Mouse (Mus musculus): Measurements from ENCODE around the gene H3f3a.

Gene H3f3a

GRCm38 (mm10) chr1:180780291-180780690 is 33.5 kb downstream of the H3f3a start:
- DNase-seq = no peak

GRCm38 (mm10) chr1:180778941-180779340 is 34.8 kb downstream of the H3f3a start:
- no peak for DNase-seq

DNA sequence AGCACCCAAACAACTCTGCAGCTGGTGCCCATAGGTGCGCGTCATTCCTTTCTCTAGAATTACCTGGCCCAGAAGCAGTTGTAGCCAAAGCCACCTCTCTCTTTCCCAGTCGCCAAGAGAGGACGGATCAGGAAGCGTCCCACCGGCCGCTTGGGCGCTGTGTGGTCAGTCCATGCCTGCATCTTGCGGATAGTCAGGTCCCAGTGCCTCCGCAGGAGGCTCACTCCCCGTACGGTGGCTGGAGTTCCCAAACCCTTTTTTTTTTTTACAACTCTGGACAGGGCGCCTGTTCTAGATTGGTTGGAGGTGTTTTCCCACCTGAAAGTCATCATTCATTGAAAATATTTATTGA is 35.4 kb downstream of the H3f3a start:
- DNase-seq = no peak

DNA sequence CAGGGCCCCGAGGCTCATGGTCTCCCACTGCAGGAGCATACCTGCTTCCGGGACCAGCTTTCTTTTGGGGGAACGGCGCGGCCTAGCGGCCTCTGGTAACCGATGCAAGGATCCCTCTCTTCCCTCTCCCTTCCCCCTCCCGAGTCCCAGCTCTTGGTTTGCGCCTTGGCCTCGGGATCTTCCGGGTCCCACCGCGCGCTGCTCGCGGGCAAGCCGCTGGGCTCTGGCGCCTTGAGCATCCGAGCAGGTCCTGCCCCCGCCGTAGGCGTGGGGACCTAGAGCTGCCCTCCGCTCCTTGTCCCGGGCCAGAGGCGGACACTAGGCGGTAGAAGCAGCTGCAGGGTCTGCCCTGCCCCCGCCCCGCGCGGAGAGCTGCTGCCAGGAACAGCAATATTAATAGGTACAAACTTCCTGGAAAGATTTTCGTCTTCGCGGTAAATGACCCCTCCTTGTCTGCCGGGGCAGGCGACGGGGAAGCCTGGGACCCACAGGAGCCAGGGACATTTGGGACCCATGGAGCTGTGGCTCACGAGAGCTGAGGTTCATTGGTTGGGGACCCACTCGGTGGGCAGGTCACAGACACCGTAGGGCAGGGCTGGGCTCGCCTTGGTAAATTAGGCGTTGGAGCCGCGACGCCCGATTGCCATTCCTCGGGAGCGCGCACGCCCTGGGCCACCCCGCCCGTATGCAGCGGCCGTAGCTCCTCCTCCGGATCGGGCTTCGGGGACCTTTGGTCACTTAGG is 35.9 kb downstream of the H3f3a start:
- DNase-seq = peak; percentile 92

DNA sequence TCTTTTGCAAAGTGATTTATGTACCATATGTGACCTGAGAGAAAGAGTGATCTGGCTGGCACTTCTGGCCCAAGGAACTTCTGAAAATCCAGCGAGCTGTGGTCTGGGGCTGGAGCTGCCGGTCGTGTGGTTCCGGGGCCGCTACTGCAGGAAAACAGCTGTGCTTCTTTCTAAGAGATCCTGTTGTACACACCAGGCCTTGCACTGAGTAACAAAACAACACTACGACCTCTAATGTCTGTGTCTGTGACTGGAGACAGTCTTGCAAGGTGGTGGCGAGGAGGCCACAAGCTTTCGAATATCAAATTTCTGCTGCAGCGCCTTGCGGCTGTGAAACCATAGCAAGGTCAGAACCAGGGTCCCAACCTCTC is 36.5 kb downstream of the H3f3a start:
- no peak for DNase-seq

- no peak for DNase-seq
Measured at GRCm38 (mm10) chr1:180776494-180776893, 37.2 kb downstream of the H3f3a start.

GRCm38 (mm10) chr1:180775849-180776493 is 37.8 kb downstream of the H3f3a start:
- no peak for DNase-seq

DNA sequence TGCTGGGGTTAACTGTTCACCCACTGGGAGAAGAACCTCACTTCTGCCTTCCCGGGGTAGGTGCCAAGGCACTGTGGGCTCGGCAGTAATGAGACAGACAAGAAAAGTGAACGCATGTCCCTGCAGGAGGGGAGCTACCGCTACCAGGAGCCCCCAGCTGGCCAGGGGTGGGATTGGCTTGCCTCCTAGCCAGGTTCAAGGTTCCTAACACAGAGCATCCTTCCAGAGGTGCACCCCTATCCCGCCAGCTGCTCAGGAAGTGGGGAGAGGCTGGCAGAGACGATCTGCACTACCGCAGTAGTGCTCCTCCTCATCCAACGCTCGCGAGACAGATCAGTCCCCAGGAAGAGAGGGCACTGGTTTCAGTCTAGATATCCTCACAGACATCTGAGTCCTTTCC is 38.4 kb downstream of the H3f3a start:
- no peak for DNase-seq

DNA sequence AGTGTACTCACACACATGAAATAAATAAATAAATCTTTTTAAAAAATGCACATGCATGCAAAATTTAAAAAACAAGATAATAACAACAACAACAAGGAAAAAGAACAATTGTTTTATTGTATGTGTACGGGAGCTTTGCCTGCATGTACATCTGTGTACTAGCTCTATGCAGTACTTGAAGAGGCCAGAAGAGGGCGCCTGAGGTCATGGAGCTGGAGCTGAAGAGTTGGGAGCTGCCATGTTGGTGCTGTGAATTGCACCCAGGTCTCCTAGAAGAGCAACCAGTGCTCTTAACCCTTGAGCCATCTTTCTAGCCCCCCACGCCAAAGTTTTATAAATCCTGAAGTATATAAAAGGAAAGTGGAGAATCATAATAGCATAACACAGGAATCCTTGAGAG is 39.1 kb downstream of the H3f3a start:
- peak; percentile 53 for DNase-seq

DNA sequence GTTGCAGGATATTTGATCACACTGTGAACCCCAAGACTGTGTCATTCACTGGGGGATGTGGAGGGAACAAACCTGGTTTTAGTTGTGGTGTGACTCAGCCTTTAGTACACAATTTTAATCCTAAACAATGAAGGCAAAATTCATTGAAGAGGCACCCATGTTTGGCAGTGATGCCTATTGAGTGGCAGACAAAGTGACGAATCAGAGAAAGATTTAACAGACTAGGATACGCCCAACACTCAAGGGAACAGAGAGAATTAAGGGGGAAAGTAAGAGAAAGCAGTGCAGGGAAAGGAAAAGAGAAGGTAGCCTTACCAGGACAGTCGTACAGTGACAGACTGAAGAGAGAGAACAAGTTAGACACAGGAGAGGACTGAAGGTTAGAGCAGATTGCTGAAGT is 41.5 kb downstream of the H3f3a start:
- no peak for DNase-seq

DNA sequence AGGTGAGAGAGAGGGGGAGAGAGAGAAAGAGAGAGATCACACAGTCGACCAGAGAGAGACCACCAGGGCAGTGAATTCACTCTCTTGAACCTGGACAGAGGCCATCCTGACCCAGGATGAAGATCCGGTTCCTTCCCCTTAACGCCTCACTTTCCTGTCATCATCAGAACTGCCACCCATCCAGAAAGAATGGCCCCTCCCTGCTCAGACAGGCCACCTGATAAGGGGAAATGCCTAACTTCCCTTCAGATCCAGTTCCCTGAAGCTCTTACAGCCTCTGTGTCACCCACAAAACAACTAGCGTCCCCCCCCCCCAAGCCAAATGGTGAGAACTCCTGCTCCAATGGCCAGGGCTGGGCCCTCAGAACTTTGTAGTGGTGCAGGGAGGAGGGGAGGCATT is 42.0 kb downstream of the H3f3a start:
- no peak for DNase-seq

DNA sequence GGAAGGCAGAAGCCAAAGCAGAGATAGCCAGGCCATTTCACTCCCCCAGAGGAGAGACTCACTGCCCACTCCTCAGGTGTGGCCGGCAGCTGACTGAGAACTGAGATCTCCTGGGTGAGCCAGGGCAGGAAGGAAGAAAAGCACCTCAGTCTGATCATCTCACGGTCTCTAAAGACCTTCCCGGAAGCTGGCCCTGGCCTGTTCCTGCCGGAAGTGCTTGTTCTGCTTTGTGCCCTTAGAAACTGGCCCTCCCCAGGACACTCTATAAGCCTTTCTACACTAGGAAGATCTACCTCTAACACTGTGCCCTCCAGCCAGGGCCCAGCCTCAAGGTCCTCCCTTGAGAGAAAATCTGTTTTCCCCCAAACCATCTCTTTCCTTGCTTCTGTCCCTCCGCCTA is 42.4 kb downstream of the H3f3a start:
- no peak for DNase-seq

DNA sequence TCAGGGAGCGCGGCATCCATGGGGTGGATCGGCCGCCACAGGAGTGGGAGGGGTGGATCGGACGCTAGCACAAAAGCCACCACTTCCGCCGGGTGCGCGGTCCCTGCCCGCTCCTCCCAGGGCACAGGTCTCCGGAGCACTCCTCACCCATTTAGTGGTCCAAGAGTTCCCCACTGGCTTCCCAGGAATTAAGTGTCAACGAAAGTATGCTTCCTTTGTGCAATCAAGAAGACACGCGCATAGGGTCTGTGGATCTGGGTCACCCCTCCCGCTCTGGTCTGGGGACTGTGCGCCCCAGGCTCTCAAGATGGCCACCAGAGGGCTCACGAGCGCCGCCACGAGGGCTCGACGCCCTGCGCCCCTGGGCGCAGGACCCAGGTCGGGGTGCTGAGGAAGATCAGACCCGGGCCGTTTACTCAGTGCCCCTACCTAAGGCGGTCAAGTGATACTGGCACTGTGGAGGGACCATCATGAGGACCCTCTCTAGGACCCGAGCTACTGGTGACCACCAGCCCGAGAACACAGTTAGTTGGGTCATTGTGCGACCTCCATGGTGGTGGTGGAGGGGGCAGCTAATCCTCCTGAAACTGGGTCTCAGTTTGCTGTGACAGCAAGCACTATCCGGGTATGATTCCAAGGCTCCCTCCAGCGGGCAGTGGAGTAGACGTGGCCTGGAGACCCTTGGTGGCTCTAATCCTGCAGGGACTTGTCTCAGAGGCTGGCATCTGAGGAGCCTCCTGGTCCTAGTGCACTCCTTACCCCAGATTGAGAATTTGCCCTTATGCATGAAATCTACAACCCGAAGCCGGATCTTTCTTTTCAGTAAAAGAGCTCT is 45.2 kb downstream of the H3f3a start:
- DNase-seq = peak; percentile 94

DNA sequence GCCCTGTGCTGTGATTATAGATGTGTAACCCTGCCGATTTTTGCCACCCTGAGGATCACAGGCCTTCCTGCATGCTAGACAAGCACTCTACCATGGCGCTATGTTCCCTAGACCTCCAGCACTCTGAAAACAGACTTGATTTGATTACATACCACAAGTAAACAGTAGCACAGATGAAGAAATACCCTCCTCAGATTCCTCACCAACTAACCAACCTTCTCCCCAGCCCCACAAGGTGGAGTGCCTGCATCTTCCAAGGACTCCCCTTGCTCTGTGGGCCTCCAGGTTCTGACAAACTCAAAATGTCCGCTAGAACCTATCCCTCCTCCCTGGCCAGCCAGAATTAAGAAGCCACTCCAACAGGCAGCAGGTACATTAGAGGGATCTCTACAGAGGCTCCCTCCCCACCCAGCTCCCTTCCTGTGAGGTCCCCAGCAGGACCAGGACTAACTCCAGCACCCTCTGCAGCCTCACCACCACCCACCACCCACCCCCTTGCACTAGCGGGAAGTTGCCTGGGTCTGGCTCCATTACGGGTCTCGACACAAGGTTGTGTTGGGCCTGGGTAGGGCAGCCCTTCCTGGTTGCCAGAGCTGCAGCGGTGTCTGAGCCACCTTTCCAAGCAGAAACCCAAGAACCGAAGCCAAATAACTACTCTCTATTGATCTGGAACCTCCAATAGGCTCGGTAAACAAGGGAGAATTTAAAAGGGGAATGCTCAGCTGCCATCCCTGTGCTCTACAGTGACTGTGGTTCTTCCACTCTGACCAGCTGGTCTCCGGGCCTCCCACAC is 46.0 kb downstream of the H3f3a start:
- DNase-seq = peak; percentile 45

DNA sequence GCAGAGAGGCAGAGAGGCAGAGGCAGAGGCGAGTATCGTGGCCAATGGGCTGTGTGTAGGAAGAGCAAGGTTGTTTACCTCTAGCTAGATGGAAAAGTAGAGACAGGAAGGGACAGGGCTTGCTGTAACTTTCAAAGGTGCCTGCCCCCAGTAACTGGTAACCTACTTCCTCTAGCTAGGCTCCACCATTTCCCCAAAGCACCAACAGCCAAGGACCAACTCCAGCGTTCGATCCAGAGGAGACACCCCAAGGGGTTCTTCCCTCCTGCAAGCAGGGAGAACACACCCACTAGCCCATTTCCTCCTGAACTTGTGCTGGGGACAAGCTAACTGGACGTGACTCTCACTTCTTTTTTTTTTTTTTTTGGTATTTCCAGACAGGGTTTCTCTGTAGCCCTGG is 47.2 kb downstream of the H3f3a start:
- no peak for DNase-seq

DNA sequence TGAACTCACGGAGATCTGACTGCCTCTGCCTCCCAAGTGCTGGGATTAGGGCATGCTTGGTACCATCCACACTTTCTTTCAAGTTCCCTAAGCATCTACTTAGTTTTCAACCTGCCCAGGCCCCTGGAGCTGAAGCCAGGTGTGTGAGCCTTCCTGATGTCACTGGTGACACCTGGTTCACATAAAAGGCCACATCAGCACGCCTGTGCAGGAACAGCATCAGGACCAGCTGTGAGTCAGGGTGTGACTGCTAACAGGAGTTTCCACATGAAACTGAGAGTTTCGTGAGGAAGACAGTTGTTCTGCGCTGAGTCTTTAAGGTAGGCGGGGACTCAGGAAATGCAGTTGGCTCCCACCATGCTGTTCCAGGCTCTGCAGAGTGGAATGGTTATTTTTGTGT is 48.4 kb downstream of the H3f3a start:
- DNase-seq = no peak

GRCm38 (mm10) chr1:180763828-180764227 is 49.9 kb downstream of the H3f3a start:
- peak; percentile 91 for DNase-seq

GRCm38 (mm10) chr1:180763307-180763706 is 50.4 kb downstream of the H3f3a start:
- peak; percentile 62 for DNase-seq

DNA sequence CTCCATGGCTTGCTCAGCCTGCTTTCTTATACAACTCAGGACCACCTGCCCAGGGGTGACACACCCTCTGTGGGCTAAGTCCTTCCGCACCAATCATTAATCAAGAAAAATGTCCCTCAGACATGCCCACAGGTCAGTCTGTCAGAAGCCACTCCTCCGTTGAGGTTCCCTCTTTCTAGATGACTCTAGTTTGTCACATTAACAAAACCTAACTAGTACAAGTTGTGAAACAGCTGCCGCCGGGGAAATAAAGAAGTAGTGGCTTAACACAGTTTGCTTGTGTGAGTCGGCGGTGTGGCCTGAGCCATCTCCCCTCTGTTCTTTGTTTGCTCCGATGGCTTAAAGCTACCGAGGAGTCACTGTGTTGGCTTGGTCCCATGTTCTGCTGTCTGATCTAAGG is 51.1 kb downstream of the H3f3a start:
- no peak for DNase-seq

- no peak for DNase-seq
Measured at GRCm38 (mm10) chr1:180762180-180762579, 51.6 kb downstream of the H3f3a start.

GRCm38 (mm10) chr1:180757956-180758520 is 55.7 kb downstream of the H3f3a start:
- DNase-seq = no peak

GRCm38 (mm10) chr1:180757252-180757955 is 56.3 kb downstream of the H3f3a start:
- no peak for DNase-seq
